Mouse (Mus musculus): ENCODE data around the gene Fem1a. TPM values are rescaled to one million over a fixed set of nuclear protein-coding genes. Genes with fewer than 3 reads are reported as not detected.

Fem1a gene
- polyA plus RNA-seq, 1 experiment from 2014 or later = 6.1 TPM

- DNase-seq (no peak), ATAC-seq (ENCODE audit: low read depth) (no peak)
- Histone ChIP-seq H3K9me3 (replicated peaks) (no peaks in the 10 kb centered on the region), H3K4me2 (peak within 1 kb of the TSS; percentile 84), H3K27ac (peak within 1 kb of the TSS; percentile 93), H3K4me3 (replicated peaks) (peak within 1 kb of the TSS; percentile 65; the same call in 1 of the 2 replicates), H3K27me3 (no peaks in the 10 kb centered on the region), H3K4me1 (replicated peaks) (peaks cover 52% of the 10 kb centered on the region), H3K36me3 (no peaks in the 10 kb centered on the region), H3K9ac (peak within 1 kb of the TSS; percentile 74; the same call in 1 of the 2 replicates)
- WGBS (ENCODE audit: insufficient replicate concordance) = 82% methylated on average over 4 of the region's 4 CpGs
These were observed 36.1 kb downstream of the Fem1a start, which contains the start of gene Plin3 for GRCm38 (mm10) chr17:56292531-56293222. Gene Plin3 (minus strand): TSS chr17:56292873.

- no peak overlapping the region for H3K27ac ChIP-seq
- ATAC-seq (ENCODE audit: low read depth) = no peak
- WGBS (ENCODE audit: insufficient replicate concordance) = 5% methylated on average over 1 of the region's 1 CpGs
These were observed 36.7 kb downstream of the Fem1a start for GRCm38 (mm10) chr17:56293291-56293690.

GRCm38 (mm10) chr17:56294241-56294640 is 37.6 kb downstream of the Fem1a start:
- no peak overlapping the region for H3K4me3 ChIP-seq (replicated peaks)
- no peak overlapping the region for H3K9ac ChIP-seq
- H3K36me3 ChIP-seq = no peaks in the 10 kb centered on the region
- DNase-seq (no peak), ATAC-seq (ENCODE audit: low read depth) (no peak)
- no peak overlapping the region for H3K27ac ChIP-seq
- no peaks in the 10 kb centered on the region for H3K27me3 ChIP-seq
- no peak overlapping the region for H3K4me2 ChIP-seq
- no peaks in the 10 kb centered on the region for H3K9me3 ChIP-seq (replicated peaks)
- WGBS (ENCODE audit: insufficient replicate concordance) = 89% methylated on average over 19 of the region's 19 CpGs
- peaks cover 36% of the 10 kb centered on the region for H3K4me1 ChIP-seq (replicated peaks)

More at GRCm38 (mm10) chr17:56293291-56293690, 36.7 kb downstream of the Fem1a start:
- Histone ChIP-seq H3K36me3 (no peaks in the 10 kb centered on the region), H3K9me3 (replicated peaks) (no peaks in the 10 kb centered on the region), H3K4me2 (no peak overlapping the region), H3K4me3 (replicated peaks) (no peak overlapping the region), H3K9ac (no peak overlapping the region), H3K27me3 (no peaks in the 10 kb centered on the region), H3K4me1 (replicated peaks) (peaks cover 46% of the 10 kb centered on the region)
- no peak for DNase-seq

- H3K4me2 ChIP-seq = no peak overlapping the region
- no peak overlapping the region for H3K9ac ChIP-seq
- DNase-seq (no peak), ATAC-seq (ENCODE audit: low read depth) (no peak)
- H3K9me3 ChIP-seq (replicated peaks) = no peaks in the 10 kb centered on the region
- no peak overlapping the region for H3K27ac ChIP-seq
- peaks cover 16% of the 10 kb centered on the region for H3K4me1 ChIP-seq (replicated peaks)
- H3K27me3 ChIP-seq = 0 out of 2 replicates have a peak, but pooled peaks cover 3% of the 10 kb centered on the region
- no peak overlapping the region for H3K4me3 ChIP-seq (replicated peaks)
- 53% methylated on average over 1 of the region's 1 CpGs for WGBS (ENCODE audit: insufficient replicate concordance)
- no peaks in the 10 kb centered on the region for H3K36me3 ChIP-seq
These were observed 39.6 kb downstream of the Fem1a start for GRCm38 (mm10) chr17:56296201-56296600.

- H3K4me1 ChIP-seq (replicated peaks) = peaks cover 17% of the 10 kb centered on the region
- WGBS (ENCODE audit: insufficient replicate concordance) = 88% methylated on average over 1 of the region's 1 CpGs
- no peak overlapping the region for H3K27ac ChIP-seq
- H3K9ac ChIP-seq = no peak overlapping the region
- ATAC-seq (ENCODE audit: low read depth) (no peak), DNase-seq (no peak)
- H3K9me3 ChIP-seq (replicated peaks) = no peaks in the 10 kb centered on the region
- H3K36me3 ChIP-seq = no peaks in the 10 kb centered on the region
- H3K27me3 ChIP-seq = 0 out of 2 replicates have a peak, but pooled peaks cover 3% of the 10 kb centered on the region
- no peak overlapping the region for H3K4me2 ChIP-seq
- no peak overlapping the region for H3K4me3 ChIP-seq (replicated peaks)
These were observed 41.6 kb downstream of the Fem1a start for GRCm38 (mm10) chr17:56298238-56298637.

- Histone ChIP-seq H3K4me1 (replicated peaks) (peaks cover 26% of the 10 kb centered on the region), H3K36me3 (peaks cover 6% of the 10 kb centered on the region), H3K9ac (no peak within 1 kb of the TSS), H3K9me3 (replicated peaks) (no peaks in the 10 kb centered on the region), H3K4me2 (no peak within 1 kb of the TSS), H3K27ac (no peak within 1 kb of the TSS; the same call in 1 of the 2 replicates), H3K4me3 (replicated peaks) (no peak within 1 kb of the TSS), H3K27me3 (0 out of 2 replicates have a peak, but pooled peaks cover 3% of the 10 kb centered on the region)
- no peak for DNase-seq
- 83% methylated on average over 9 of the region's 9 CpGs for WGBS (ENCODE audit: insufficient replicate concordance)
- no peak for ATAC-seq (ENCODE audit: low read depth)
These were observed 43.6 kb downstream of the Fem1a start, which contains the start of gene Arrdc5 for GRCm38 (mm10) chr17:56300186-56300585. Gene Arrdc5 (minus strand): TSS chr17:56300286.

- peaks cover 29% of the 10 kb centered on the region for H3K36me3 ChIP-seq
- peak overlapping the region; percentile 91 for H3K4me3 ChIP-seq (replicated peaks)
- 44% methylated on average over 13 of the region's 13 CpGs for WGBS (ENCODE audit: insufficient replicate concordance)
- peak; percentile 5 for ATAC-seq (ENCODE audit: low read depth)
- H3K9ac ChIP-seq = peak overlapping the region; percentile 73
- 0 out of 2 replicates have a peak, but pooled peaks cover 3% of the 10 kb centered on the region for H3K27me3 ChIP-seq
- DNase-seq = no peak
- no peaks in the 10 kb centered on the region for H3K9me3 ChIP-seq (replicated peaks)
- peak overlapping the region; percentile 97 for H3K4me2 ChIP-seq
- H3K27ac ChIP-seq = peak overlapping the region; percentile 87
- peaks cover 49% of the 10 kb centered on the region for H3K4me1 ChIP-seq (replicated peaks)
These were observed 45.9 kb downstream of the Fem1a start for GRCm38 (mm10) chr17:56302363-56302996.

- H3K9ac ChIP-seq = peak within 1 kb of the TSS; percentile 93
- H3K9me3 ChIP-seq (replicated peaks) = no peaks in the 10 kb centered on the region
- peak; percentile 85 for ATAC-seq (ENCODE audit: low read depth)
- H3K4me3 ChIP-seq (replicated peaks) = peak within 1 kb of the TSS; percentile 91
- 0 out of 2 replicates have a peak, but pooled peaks cover 3% of the 10 kb centered on the region for H3K27me3 ChIP-seq
- DNase-seq = peak; percentile 92
- H3K4me1 ChIP-seq (replicated peaks) = peaks cover 57% of the 10 kb centered on the region
- peaks cover 37% of the 10 kb centered on the region for H3K36me3 ChIP-seq
- under 1% methylated on average over 43 of the region's 43 CpGs for WGBS (ENCODE audit: insufficient replicate concordance)
- H3K27ac ChIP-seq = peak within 1 kb of the TSS; percentile 96
- peak within 1 kb of the TSS; percentile 97 for H3K4me2 ChIP-seq
These were observed 46.7 kb downstream of the Fem1a start, which contains the start of gene Uhrf1 for GRCm38 (mm10) chr17:56303160-56303846. Gene Uhrf1 (plus strand): TSS chr17:56303321.

GRCm38 (mm10) chr17:56303847-56304586 is 47.4 kb downstream of the Fem1a start:
- Histone ChIP-seq H3K9me3 (replicated peaks) (no peaks in the 10 kb centered on the region), H3K4me1 (replicated peaks) (peaks cover 61% of the 10 kb centered on the region), H3K36me3 (peaks cover 44% of the 10 kb centered on the region), H3K27me3 (0 out of 2 replicates have a peak, but pooled peaks cover 3% of the 10 kb centered on the region), H3K27ac (peak overlapping the region; percentile 96), H3K9ac (peak overlapping the region; percentile 93), H3K4me2 (peak overlapping the region; percentile 97), H3K4me3 (replicated peaks) (peak overlapping the region; percentile 91)
- peak; percentile 96 for DNase-seq
- peak; percentile 87 for ATAC-seq (ENCODE audit: low read depth)
- WGBS (ENCODE audit: insufficient replicate concordance) = 1% methylated on average over 68 of the region's 68 CpGs

- 0 out of 2 replicates have a peak, but pooled peaks cover 3% of the 10 kb centered on the region for H3K27me3 ChIP-seq
- H3K9me3 ChIP-seq (replicated peaks) = no peaks in the 10 kb centered on the region
- peak overlapping the region; percentile 74 for H3K27ac ChIP-seq
- H3K9ac ChIP-seq = peak overlapping the region; percentile 88
- DNase-seq (no peak), ATAC-seq (ENCODE audit: low read depth) (no peak)
- WGBS (ENCODE audit: insufficient replicate concordance) = 15% methylated on average over 11 of the region's 11 CpGs
- H3K36me3 ChIP-seq = peaks cover 51% of the 10 kb centered on the region
- peak overlapping the region; percentile 91 for H3K4me3 ChIP-seq (replicated peaks)
- peak overlapping the region; percentile 97 for H3K4me2 ChIP-seq
- H3K4me1 ChIP-seq (replicated peaks) = peaks cover 61% of the 10 kb centered on the region
These were observed 48.1 kb downstream of the Fem1a start for GRCm38 (mm10) chr17:56304718-56305117.

All from liver, embryonic 13.5 days (tissue).